Mouse (Mus musculus): Measurements from ENCODE around the gene Rcc2.
A peak's percentile ranks its signal among the peaks of the same experiment; 100 is the strongest.

Gene Rcc2

GRCm38 (mm10) chr4:140753366-140753765, 53.0 kb downstream of the Rcc2 start:
- DNase-seq (ENCODE audit: extremely low spot score, low spot score), result no peak

GRCm38 (mm10) chr4:140755811-140756210, 55.5 kb downstream of the Rcc2 start:
- DNase-seq (ENCODE audit: extremely low spot score, low spot score), result no peak

- DNase-seq (ENCODE audit: extremely low spot score, low spot score), result no peak
These were observed 61.3 kb downstream of the Rcc2 start for GRCm38 (mm10) chr4:140761601-140762000.

- peak; percentile 67 for DNase-seq (ENCODE audit: extremely low spot score, low spot score)
These were observed 62.8 kb downstream of the Rcc2 start for GRCm38 (mm10) chr4:140763158-140763557.

DNA sequence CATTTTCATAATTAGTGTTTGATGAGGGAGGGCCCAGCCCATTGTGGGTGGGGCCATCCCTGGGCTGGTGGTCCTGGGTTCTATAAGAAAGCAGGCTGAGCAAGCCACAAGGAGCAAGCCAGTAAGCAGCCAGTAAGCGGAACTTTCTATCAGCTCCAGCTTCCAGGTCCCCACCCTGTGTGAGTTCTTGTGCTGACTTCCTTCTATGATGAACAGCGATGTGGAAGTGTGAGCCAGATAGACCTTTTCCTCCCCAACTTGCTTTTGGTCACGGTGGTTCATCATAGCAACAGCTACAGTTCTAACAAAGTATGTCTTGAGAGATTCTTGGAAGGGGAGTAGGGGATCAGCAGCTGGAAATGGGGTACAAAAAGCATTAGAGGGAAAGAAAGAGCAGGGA, 65.6 kb downstream of the Rcc2 start:
- DNase-seq (ENCODE audit: extremely low spot score, low spot score), result no peak

GRCm38 (mm10) chr4:140768973-140769372, 68.6 kb downstream of the Rcc2 start:
- DNase-seq (ENCODE audit: extremely low spot score, low spot score), result no peak

DNA sequence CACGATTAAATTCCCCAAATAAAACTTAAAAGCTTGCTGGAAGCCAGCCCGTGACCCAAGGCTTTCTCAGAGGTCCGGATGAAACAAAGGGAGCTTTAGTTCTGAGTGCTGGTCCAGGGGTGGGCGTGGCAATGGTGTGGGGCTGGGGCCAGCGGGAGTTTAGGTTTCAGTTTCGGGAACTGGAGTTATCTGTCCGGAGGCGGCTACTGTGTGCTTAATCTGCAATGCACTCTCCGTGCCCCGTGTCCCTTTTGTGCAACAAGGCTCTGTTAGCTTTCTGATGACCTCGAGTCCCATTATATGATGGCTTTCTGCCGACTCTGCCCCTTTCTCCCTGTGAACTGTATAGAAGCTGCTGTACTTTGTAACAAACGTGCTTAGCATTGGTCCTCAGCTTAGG, 70.1 kb downstream of the Rcc2 start:
- DNase-seq (ENCODE audit: extremely low spot score, low spot score), result peak; percentile 39

DNA sequence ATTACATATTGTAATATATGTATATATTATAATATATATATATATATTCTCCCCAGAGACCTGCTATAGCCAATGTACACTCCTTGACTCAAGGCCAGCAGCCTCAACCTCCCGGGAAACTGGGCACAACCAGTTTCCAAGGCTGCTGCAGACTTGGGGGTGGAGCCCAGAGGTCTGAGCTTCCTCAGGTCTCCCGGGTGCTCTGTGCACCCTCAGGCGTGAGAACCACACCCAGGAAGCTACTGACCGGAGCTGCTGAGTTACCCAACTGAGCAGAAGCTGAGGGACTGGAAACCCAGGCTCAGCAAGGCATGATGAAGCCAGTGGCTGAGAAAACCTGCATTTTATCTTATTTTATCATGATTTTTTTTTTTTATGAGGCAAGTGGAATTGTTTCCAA, 70.8 kb downstream of the Rcc2 start:
- no peak for DNase-seq (ENCODE audit: extremely low spot score, low spot score)
